Mouse (Mus musculus): Measurements from ENCODE around the gene Trpc2. TPM values are rescaled to one million over a fixed set of nuclear protein-coding genes. Genes with fewer than 3 reads are reported as not detected.

Trpc2 gene
- polyA plus RNA-seq, 2 experiments = 0.12 TPM; not detected in 1

DNA sequence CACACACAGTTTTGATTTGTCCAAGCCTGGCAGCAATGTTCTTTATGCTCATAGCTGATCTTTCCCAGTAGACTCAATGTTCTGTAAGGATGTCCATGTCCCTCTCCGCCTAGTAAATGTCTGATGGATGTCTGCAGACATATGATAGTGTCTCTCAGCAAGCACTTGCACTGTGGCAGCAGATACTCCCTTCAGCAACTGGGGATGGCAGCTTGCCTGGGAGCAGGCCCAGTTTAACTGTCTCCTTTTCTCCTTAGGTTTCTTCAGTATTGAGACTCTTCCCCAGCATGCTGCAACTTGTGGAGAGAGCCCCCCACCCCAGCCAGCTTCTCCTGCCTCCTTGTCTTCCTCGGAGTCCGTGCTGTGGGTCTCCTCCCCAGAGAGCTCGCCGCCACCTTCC is 1.1 kb upstream of the Trpc2 start:
- no peaks in the 10 kb centered on the region for H3K9me3 ChIP-seq (ENCODE audit: control insufficient read depth, low read length)
- WGBS (ENCODE audit: insufficient replicate concordance) = 83% methylated on average over 5 of the region's 5 CpGs
- no peak overlapping the region for H3K4me2 ChIP-seq (ENCODE audit: low read depth)
- H3K27me3 ChIP-seq (ENCODE audit: control insufficient read depth, insufficient read depth, low read length) = no peaks in the 10 kb centered on the region
- no peaks in the 10 kb centered on the region for H3K4me1 ChIP-seq (replicated peaks; ENCODE audit: control insufficient read depth in 2 of 2, insufficient read depth in 2 of 2, low read length in 1 of 2)
- no peak overlapping the region for H3K9ac ChIP-seq (replicated peaks)
- no peak for DNase-seq (ENCODE audit: low read depth in 3 of 3, low spot score in 3 of 3)
- no peak overlapping the region for H3K4me3 ChIP-seq (ENCODE audit: insufficient read depth in 1 of 2, low read depth in 2 of 2, low read length in 2 of 2)
- TF ChIP-seq EP300 (IDR thresholded peaks at IDR 0.05; ENCODE audit: low read depth) = no peak
- no peak for TF ChIP-seq CTCF (IDR thresholded peaks at IDR 0.05; ENCODE audit: low read depth)
- no peak for ATAC-seq (ENCODE audit: insufficient read depth)
- H3K27ac ChIP-seq = no peak overlapping the region
- peaks cover 41% of the 10 kb centered on the region for H3K36me3 ChIP-seq (replicated peaks; ENCODE audit: control insufficient read depth, insufficient read depth, low read depth)

DNA sequence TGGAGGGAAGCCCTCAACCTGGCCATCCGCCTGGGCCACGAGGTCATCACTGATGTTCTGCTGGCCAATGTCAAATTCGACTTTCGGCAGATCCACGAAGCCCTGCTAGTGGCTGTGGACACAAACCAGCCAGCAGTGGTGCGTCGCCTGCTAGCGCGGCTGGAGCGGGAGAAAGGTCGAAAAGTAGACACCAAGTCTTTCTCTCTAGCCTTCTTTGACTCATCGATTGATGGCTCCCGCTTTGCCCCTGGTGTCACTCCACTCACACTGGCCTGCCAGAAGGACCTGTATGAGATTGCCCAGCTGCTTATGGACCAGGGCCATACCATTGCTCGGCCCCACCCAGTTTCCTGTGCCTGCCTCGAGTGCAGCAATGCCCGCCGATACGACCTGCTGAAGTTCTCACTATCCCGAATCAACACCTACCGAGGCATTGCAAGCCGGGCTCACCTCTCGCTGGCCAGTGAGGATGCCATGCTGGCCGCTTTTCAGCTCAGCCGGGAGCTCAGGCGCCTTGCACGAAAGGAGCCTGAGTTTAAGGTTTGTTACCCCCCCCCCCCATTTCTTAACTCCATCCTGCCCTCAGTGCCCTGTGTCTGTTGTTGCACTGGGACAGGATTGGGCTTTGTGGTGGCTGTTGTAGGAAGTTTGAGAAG is 1.3 kb downstream of the Trpc2 start:
- peaks cover 22% of the 10 kb centered on the region for H3K36me3 ChIP-seq (replicated peaks; ENCODE audit: control insufficient read depth, insufficient read depth, low read depth)

DNA sequence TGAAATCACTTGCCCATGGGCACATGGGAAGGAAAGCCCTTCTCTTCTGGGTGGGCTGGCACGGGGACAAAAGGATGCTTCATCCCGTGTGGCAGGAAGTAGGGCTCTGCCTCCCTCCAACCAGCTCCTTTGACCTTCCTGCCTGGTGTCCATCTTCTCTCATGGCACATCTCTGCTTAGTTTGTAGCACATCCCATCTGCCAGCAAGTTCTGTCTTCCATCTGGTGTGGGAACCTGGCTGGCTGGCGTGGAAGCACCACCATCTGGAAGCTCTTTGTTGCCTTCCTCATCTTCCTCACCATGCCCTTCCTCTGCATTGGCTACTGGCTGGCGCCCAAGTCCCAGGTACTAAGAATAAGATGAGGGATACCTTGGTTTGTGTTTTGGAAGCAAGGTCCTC is 4.4 kb downstream of the Trpc2 start:
- peaks cover 2% of the 10 kb centered on the region for H3K36me3 ChIP-seq (replicated peaks; ENCODE audit: control insufficient read depth, insufficient read depth, low read depth)
- H3K9ac ChIP-seq (replicated peaks) = no peak overlapping the region
- no peak overlapping the region for H3K27ac ChIP-seq
- H3K4me3 ChIP-seq (ENCODE audit: insufficient read depth in 1 of 2, low read depth in 2 of 2, low read length in 2 of 2) = no peak overlapping the region
- H3K4me1 ChIP-seq (replicated peaks; ENCODE audit: control insufficient read depth in 2 of 2, insufficient read depth in 2 of 2, low read length in 1 of 2) = no peaks in the 10 kb centered on the region
- DNase-seq (ENCODE audit: low read depth in 3 of 3, low spot score in 3 of 3) = no peak
- no peak overlapping the region for H3K4me2 ChIP-seq (ENCODE audit: low read depth)
- H3K27me3 ChIP-seq (ENCODE audit: control insufficient read depth, insufficient read depth, low read length) = no peaks in the 10 kb centered on the region
- H3K9me3 ChIP-seq (ENCODE audit: control insufficient read depth, low read length) = no peaks in the 10 kb centered on the region
- ATAC-seq (ENCODE audit: insufficient read depth) = no peak
- 64% methylated on average over 4 of the region's 4 CpGs for WGBS (ENCODE audit: insufficient replicate concordance)
- TF ChIP-seq EP300 (IDR thresholded peaks at IDR 0.05; ENCODE audit: low read depth) = no peak
- no peak for TF ChIP-seq CTCF (IDR thresholded peaks at IDR 0.05; ENCODE audit: low read depth)

More for the DNA sequence above, 1.3 kb downstream of the Trpc2 start:
- TF ChIP-seq CTCF (IDR thresholded peaks at IDR 0.05; ENCODE audit: low read depth) (no peak), EP300 (IDR thresholded peaks at IDR 0.05; ENCODE audit: low read depth) (no peak)
- Histone ChIP-seq H3K4me1 (replicated peaks; ENCODE audit: control insufficient read depth in 2 of 2, insufficient read depth in 2 of 2, low read length in 1 of 2) (no peaks in the 10 kb centered on the region), H3K27ac (no peak overlapping the region), H3K4me3 (ENCODE audit: insufficient read depth in 1 of 2, low read depth in 2 of 2, low read length in 2 of 2) (no peak overlapping the region), H3K9ac (replicated peaks) (no peak overlapping the region), H3K9me3 (ENCODE audit: control insufficient read depth, low read length) (no peaks in the 10 kb centered on the region), H3K4me2 (ENCODE audit: low read depth) (no peak overlapping the region), H3K27me3 (ENCODE audit: control insufficient read depth, insufficient read depth, low read length) (no peaks in the 10 kb centered on the region)
- DNase-seq (ENCODE audit: low read depth in 3 of 3, low spot score in 3 of 3) = no peak
- ATAC-seq (ENCODE audit: insufficient read depth) = no peak
- 83% methylated on average over 26 of the region's 26 CpGs for WGBS (ENCODE audit: insufficient replicate concordance)

DNA sequence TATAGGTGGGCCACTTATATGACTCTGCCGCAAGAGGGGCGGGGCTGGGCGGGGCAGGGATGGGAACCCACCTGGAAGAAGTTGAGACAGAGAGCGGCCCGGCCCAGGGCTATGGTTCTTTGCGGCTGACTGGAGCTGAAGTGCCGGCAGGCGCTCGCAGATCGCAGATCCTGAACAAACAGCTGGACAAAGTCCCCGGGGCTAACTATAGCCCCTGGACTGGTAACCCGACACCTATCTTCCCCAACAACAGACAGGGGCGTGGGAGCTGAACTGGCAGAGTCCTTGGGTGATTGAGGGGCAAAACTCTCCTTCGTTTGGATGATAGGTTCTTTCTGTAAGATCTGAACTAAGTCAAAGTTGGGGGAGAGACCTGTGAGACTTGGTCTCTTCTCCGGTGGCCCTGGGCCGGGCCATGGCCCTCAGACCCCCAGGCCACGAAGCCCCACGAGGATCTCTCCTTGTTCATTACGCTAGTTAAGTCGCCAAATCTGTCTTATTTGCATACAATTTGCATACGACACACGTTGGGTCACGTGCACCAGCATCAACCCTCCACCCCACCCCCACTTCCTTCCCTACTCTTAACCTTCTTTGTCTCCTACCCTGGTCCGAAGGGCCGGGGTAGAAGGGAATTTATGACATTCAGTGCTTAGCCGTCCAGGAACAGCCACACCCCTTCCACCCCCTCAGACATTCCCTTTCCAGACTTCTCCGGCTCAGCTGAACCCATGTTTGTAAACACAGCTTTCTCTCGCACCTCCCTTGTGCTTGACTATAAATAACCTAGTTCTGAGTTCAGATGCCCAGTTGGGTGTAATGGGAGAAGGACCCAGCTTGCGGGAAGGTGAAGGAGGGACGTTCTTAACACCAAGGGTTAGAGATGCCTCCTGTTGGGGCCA is 17.1 kb downstream of the Trpc2 start:
- no peak overlapping the region for H3K27ac ChIP-seq
- no peaks in the 10 kb centered on the region for H3K9me3 ChIP-seq (ENCODE audit: control insufficient read depth, low read length)
- WGBS (ENCODE audit: insufficient replicate concordance) = 6% methylated on average over 30 of the region's 30 CpGs
- peak overlapping the region; percentile 50 for H3K4me3 ChIP-seq (ENCODE audit: insufficient read depth in 1 of 2, low read depth in 2 of 2, low read length in 2 of 2)
- H3K9ac ChIP-seq (replicated peaks) = peak overlapping the region; percentile 34
- TF ChIP-seq CTCF (IDR thresholded peaks at IDR 0.05; ENCODE audit: low read depth) = no peak
- TF ChIP-seq EP300 (IDR thresholded peaks at IDR 0.05; ENCODE audit: low read depth) = no peak
- ATAC-seq (ENCODE audit: insufficient read depth) (peak; percentile 51; the same call in 1 of the 2 replicates), DNase-seq (ENCODE audit: low read depth in 3 of 3, low spot score in 3 of 3) (peak in 1 of 3 experiments; percentile 32)
- no peaks in the 10 kb centered on the region for H3K36me3 ChIP-seq (replicated peaks; ENCODE audit: control insufficient read depth, insufficient read depth, low read depth)
- H3K4me2 ChIP-seq (ENCODE audit: low read depth) = peak overlapping the region; percentile 75
- no peaks in the 10 kb centered on the region; the same call in none of the 2 replicates for H3K27me3 ChIP-seq (ENCODE audit: control insufficient read depth, insufficient read depth, low read length)
- peaks cover 10 to 30% of the 10 kb centered on the region in 2 experiments for H3K4me1 ChIP-seq (replicated peaks; ENCODE audit: control insufficient read depth in 2 of 2, insufficient read depth in 2 of 2, low read length in 1 of 2)

DNA sequence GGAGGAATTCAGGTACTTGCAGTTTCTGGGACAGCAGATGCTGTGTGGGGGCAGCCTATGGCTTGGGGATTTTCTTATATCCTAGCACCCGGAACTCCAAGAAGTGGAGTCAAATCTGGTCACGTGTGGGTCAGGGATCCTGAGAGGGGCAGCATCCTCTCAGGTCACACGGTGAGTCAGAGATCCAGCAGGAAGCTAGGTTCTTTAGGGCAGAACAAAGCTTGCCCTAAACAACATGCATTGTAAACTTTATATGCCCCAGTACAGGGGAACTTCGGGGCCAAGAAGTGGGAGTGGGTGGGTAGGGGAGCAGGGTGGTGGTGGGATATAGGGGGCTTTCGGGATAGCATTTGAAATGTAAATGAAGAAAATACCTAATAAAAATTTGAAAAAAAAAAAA is 18.0 kb downstream of the Trpc2 start:
- Histone ChIP-seq H3K9me3 (ENCODE audit: control insufficient read depth, low read length) (no peaks in the 10 kb centered on the region), H3K4me2 (ENCODE audit: low read depth) (no peak overlapping the region), H3K36me3 (replicated peaks; ENCODE audit: control insufficient read depth, insufficient read depth, low read depth) (no peaks in the 10 kb centered on the region), H3K4me1 (replicated peaks; ENCODE audit: control insufficient read depth in 2 of 2, insufficient read depth in 2 of 2, low read length in 1 of 2) (peaks cover 10 to 30% of the 10 kb centered on the region in 2 experiments), H3K4me3 (ENCODE audit: insufficient read depth in 1 of 2, low read depth in 2 of 2, low read length in 2 of 2) (no peak overlapping the region), H3K27me3 (ENCODE audit: control insufficient read depth, insufficient read depth, low read length) (no peaks in the 10 kb centered on the region; the same call in none of the 2 replicates), H3K9ac (replicated peaks) (no peak overlapping the region), H3K27ac (no peak overlapping the region)
- ATAC-seq (ENCODE audit: insufficient read depth) = no peak
- 52% methylated on average over 5 of the region's 5 CpGs for WGBS (ENCODE audit: insufficient replicate concordance)
- no peak for TF ChIP-seq EP300 (IDR thresholded peaks at IDR 0.05; ENCODE audit: low read depth)
- TF ChIP-seq CTCF (IDR thresholded peaks at IDR 0.05; ENCODE audit: low read depth) = no peak
- no peak for DNase-seq (ENCODE audit: low read depth in 3 of 3, low spot score in 3 of 3)
